Mouse (Mus musculus) heart, postnatal 10 days (tissue): ENCODE measurements around the gene Clmp. TPM values are rescaled to one million over a fixed set of nuclear protein-coding genes. Genes with fewer than 3 reads are reported as not detected.
A peak's percentile ranks its signal among the peaks of the same experiment; 100 is the strongest.
"Not testable (repeated sequence)": the region's sequence is repeated elsewhere in the genome, so short reads cannot be mapped to it uniquely, and the experiment has no call there.

Experiments
- DNase-seq, 2 experiments: peaks; one replicate each; pipeline ENCODE4 v3.0.0; 2021
- intact Hi-C: fragments of 180-260 bp; cut with DNase I; formaldehyde crosslinking; loops from one replicate; pipeline ENCODE4 v1.15.1; 2025
- total RNA-seq, 2 experiments: library from RNA; stranded (reverse); gene quantifications; 2 replicates each; pipeline ENCODE4 v1.2.3; 2021

Clmp gene
- total RNA-seq, 2 experiments from 2014 or later, result 4.8 to 7.8 TPM

- intact Hi-C loops, result no loop called here
- DNase-seq, result no peak
Measured at GRCm38 (mm10) chr9:40796054-40796453, 110.3 kb downstream of the Clmp start.

- intact Hi-C loops, result loop anchor here (2.0 kb wide), 1 partner anchor 14 kb away; no protein-coding TSS in a partner anchor
- DNase-seq, result no peak
Measured at GRCm38 (mm10) chr9:40798247-40798960, 112.6 kb downstream of the Clmp start.

- peak in 1 of 2 experiments; percentile 21 for DNase-seq
- intact Hi-C loops, result loop anchor here (2.0 kb wide), 1 partner anchor 14 kb away; no protein-coding TSS in a partner anchor
Measured at GRCm38 (mm10) chr9:40799112-40799511, 113.3 kb downstream of the Clmp start.

- peak; percentile 89 to 91 for DNase-seq
- intact Hi-C loops, result loop anchor here (2.0 kb wide), 1 partner anchor 15 kb away; no protein-coding TSS in a partner anchor
Measured at GRCm38 (mm10) chr9:40799837-40800501, 114.2 kb downstream of the Clmp start.

- intact Hi-C loops, result no loop called here
- DNase-seq, result peak; percentile 100
Measured at GRCm38 (mm10) chr9:40800675-40801612, 115.2 kb downstream of the Clmp start, which contains the start of gene Hspa8. Hspa8 (plus strand) TSS chr9:40800984.

GRCm38 (mm10) chr9:40801614-40802532, 116.1 kb downstream of the Clmp start:
- intact Hi-C loops, result not testable (repeated sequence)
- DNase-seq, result peak; percentile 51 to 57

- intact Hi-C loops, DNase-seq: not testable (repeated sequence)
Measured at GRCm38 (mm10) chr9:40802533-40802875, 116.7 kb downstream of the Clmp start.

- intact Hi-C loops, DNase-seq: not testable (repeated sequence)
Measured at GRCm38 (mm10) chr9:40804576-40804975, 118.8 kb downstream of the Clmp start.

GRCm38 (mm10) chr9:40805263-40805662, 119.5 kb downstream of the Clmp start:
- DNase-seq, result peak; percentile 81 to 89
- intact Hi-C loops, result no loop called here

GRCm38 (mm10) chr9:40806440-40807288, 120.9 kb downstream of the Clmp start:
- intact Hi-C loops, result loop anchor here (1.0 kb wide), 1 partner anchor 49 kb away; no protein-coding TSS in a partner anchor
- DNase-seq, result peak; percentile 52 to 60

GRCm38 (mm10) chr9:40807289-40807920, 121.6 kb downstream of the Clmp start:
- DNase-seq, result peak; percentile 71 to 73
- intact Hi-C loops, result no loop called here

- intact Hi-C loops, result no loop called here
- no peak for DNase-seq
Measured at GRCm38 (mm10) chr9:40808061-40808906, 122.5 kb downstream of the Clmp start.

GRCm38 (mm10) chr9:40808907-40809280, 123.1 kb downstream of the Clmp start:
- no peak for DNase-seq
- intact Hi-C loops, result no loop called here

GRCm38 (mm10) chr9:40811860-40812259, 126.1 kb downstream of the Clmp start:
- peak in 1 of 2 experiments; percentile 41 for DNase-seq
- intact Hi-C loops, result no loop called here

- DNase-seq, result no peak
- intact Hi-C loops, result no loop called here
Measured at GRCm38 (mm10) chr9:40814060-40814459, 128.3 kb downstream of the Clmp start.

- intact Hi-C loops, result no loop called here
- DNase-seq, result no peak
Measured at GRCm38 (mm10) chr9:40817325-40818028, 131.7 kb downstream of the Clmp start.

GRCm38 (mm10) chr9:40825601-40826000, 139.8 kb downstream of the Clmp start:
- intact Hi-C loops, result no loop called here
- no peak for DNase-seq
